Mouse (Mus musculus): ENCODE measurements around the gene Nin.

- TF ChIP-seq POLR2A (IDR thresholded peaks at IDR 0.05; ENCODE audit: borderline replicate concordance, extremely low read depth, low read depth, low read length) (no peak), CTCF (IDR thresholded peaks at IDR 0.05; ENCODE audit: insufficient read depth, low read length) (no peak)
Observed at GRCm38 (mm10) chr12:69998186-69998983, 115.1 kb downstream of the Nin start.
